Mouse (Mus musculus): ENCODE data around the gene Spef1. TPM values are rescaled to one million over a fixed set of nuclear protein-coding genes. Genes with fewer than 3 reads are reported as not detected.

Gene Spef1
- polyA plus RNA-seq, 1 experiment from 2014 or later: 10.9 TPM

DNA sequence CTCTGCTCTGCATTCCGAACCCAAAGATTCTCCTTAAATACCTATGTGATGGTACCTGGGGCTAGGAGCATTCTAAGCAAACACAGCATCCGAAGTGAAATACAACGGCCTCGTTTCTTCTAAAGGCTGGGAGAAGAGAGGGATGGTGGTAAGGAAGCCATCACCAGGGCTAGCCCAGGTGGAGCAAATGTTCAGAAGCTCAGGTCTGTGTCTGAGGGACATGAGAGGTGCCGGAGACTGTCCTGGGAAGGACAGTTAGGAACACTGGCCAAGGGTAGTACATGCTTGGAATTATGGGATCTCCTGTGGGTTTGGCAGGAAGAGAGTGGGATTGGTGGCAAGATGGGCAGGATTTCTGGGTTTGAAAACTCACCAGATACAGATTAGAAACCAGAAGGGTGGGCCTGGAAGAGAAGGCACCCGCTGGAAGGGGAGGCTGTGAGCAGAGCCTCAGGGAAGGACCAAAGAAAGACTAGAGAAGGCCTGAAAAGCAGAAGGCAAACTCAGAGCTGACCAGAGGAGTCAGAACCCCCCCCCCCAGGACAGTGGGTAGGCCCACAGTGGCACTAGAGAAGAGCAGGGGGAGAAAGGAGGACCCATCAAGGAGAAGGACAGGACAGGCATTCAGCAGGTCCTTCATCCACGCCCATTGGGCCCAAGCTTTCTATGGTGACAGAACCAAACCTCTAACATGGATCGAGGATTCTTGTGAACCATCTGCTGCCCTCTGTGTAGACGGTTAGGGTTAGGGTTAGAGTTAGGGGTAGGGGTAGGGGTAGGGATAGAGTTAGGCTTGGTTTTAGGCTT is 61.7 kb downstream of the Spef1 start:
- H3K27me3 ChIP-seq: no peaks in the 10 kb centered on the region
- H3K27ac ChIP-seq (replicated peaks): no peak overlapping the region
- H3K4me3 ChIP-seq: no peak overlapping the region
- H3K4me1 ChIP-seq (replicated peaks): peaks cover 14% of the 10 kb centered on the region
- H3K36me3 ChIP-seq: no peaks in the 10 kb centered on the region
- H3K9ac ChIP-seq: no peak overlapping the region
- ATAC-seq (ENCODE audit: low FRiP score, low read depth): no peak
- H3K9me3 ChIP-seq: no peaks in the 10 kb centered on the region
- 91% methylated on average over 9 of the region's 9 CpGs for WGBS
- H3K4me2 ChIP-seq: no peak overlapping the region

DNA sequence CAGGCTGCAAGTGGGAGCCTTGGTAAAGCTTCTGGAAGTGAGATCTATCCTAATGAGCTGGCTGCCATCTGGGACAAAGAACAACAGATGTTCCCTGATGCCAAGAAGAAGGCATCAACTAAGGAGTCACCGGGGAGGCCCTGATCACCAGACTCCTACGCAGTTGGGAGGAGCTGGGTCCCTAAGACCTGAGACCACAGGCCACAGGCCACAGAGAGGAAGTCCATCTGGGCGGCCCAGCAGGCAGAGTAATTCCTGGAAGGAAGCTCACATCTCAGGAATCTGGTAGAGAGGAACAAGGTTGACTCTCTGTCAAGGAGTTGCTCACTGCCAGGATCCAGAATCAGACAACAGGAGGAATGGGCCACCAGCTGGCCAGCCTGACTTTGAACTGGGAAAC is 62.9 kb downstream of the Spef1 start:
- WGBS: 87% methylated on average over 3 of the region's 3 CpGs

More for the DNA sequence above, 62.9 kb downstream of the Spef1 start:
- Histone ChIP-seq H3K4me2 (no peak overlapping the region), H3K4me3 (no peak overlapping the region), H3K9ac (no peak overlapping the region), H3K27me3 (no peaks in the 10 kb centered on the region), H3K4me1 (replicated peaks) (peaks cover 14% of the 10 kb centered on the region), H3K36me3 (no peaks in the 10 kb centered on the region), H3K9me3 (no peaks in the 10 kb centered on the region), H3K27ac (replicated peaks) (no peak overlapping the region)
- ATAC-seq (ENCODE audit: low FRiP score, low read depth): no peak

Other genes starting within 250 kb of the Spef1 start
- gene Gfra4, start 144.2 kb downstream of the Spef1 start, polyA plus RNA-seq (2015; fragmentation: Nextera tagmentation; extraction: Ambion mirVana): 45.0 and 52.9 TPM in 2 replicates
- gene Adam33, start 123.5 kb downstream of the Spef1 start, polyA plus RNA-seq (2015; fragmentation: Nextera tagmentation; extraction: Ambion mirVana): 1.0 and 2.3 TPM in 2 replicates
- 0.22 and 0.63 TPM in 2 replicates for gene Siglec1, start 100.5 kb downstream of the Spef1 start, polyA plus RNA-seq (2015; fragmentation: Nextera tagmentation; extraction: Ambion mirVana)
- gene Hspa12b, start 60.0 kb downstream of the Spef1 start, polyA plus RNA-seq (2015; fragmentation: Nextera tagmentation; extraction: Ambion mirVana): 4.7 and 4.8 TPM in 2 replicates
- gene Gm11037, start 53.8 kb downstream of the Spef1 start, polyA plus RNA-seq (2015; fragmentation: Nextera tagmentation; extraction: Ambion mirVana): not detected in 2 replicates
- gene 1700037H04Rik, start 27.2 kb downstream of the Spef1 start, polyA plus RNA-seq (2015; fragmentation: Nextera tagmentation; extraction: Ambion mirVana): 86.4 and 90.9 TPM in 2 replicates
- gene Cenpb, start 7.2 kb downstream of the Spef1 start, polyA plus RNA-seq (2015; fragmentation: Nextera tagmentation; extraction: Ambion mirVana): 15.2 and 15.5 TPM in 2 replicates
- 29.2 and 30.8 TPM in 2 replicates for gene Cdc25b, start 333 bp downstream of the Spef1 start, polyA plus RNA-seq (2015; fragmentation: Nextera tagmentation; extraction: Ambion mirVana)
- gene Ap5s1, start 19.8 kb upstream of the Spef1 start, polyA plus RNA-seq (2015; fragmentation: Nextera tagmentation; extraction: Ambion mirVana): 33.5 and 33.9 TPM in 2 replicates
- 7.9 and 8.0 TPM in 2 replicates for gene Mavs, start 46.8 kb upstream of the Spef1 start, polyA plus RNA-seq (2015; fragmentation: Nextera tagmentation; extraction: Ambion mirVana)
- 25.2 and 26.1 TPM in 2 replicates for gene Pank2, start 75.2 kb upstream of the Spef1 start, polyA plus RNA-seq (2015; fragmentation: Nextera tagmentation; extraction: Ambion mirVana)
- gene Rnf24, start 165.6 kb upstream of the Spef1 start, polyA plus RNA-seq (2015; fragmentation: Nextera tagmentation; extraction: Ambion mirVana): 15.9 and 18.2 TPM in 2 replicates